Mouse (Mus musculus): ENCODE results near the gene Mup8. TPM values are rescaled to one million over a fixed set of nuclear protein-coding genes. Genes with fewer than 3 reads are reported as not detected.
"Not testable (repeated sequence)": the region's sequence is repeated elsewhere in the genome, so short reads cannot be mapped to it uniquely, and the experiment has no call there.

Mup8 gene
- polyA plus RNA-seq (2016; fragmentation: Nextera tagmentation; extraction: Ambion mirVana) = not detected in 2 replicates

- H3K27ac ChIP-seq; H3K36me3 ChIP-seq (replicated peaks); DNase-seq (ENCODE audit: extremely low spot score, low spot score); H3K9me3 ChIP-seq; H3K27me3 ChIP-seq (ENCODE audit: poor library complexity, severe bottlenecking); H3K4me3 ChIP-seq; H3K4me1 ChIP-seq: not testable (repeated sequence)
- 93% methylated on average over 3 of the region's 3 CpGs for WGBS
Measured at GRCm38 (mm10) chr4:60222499-60222898, at the start of gene Mup8. Gene Mup8 (minus strand): TSS chr4:60222599.

GRCm38 (mm10) chr4:60265977-60266770 lies 43.8 kb upstream of the Mup8 start:
- DNase-seq (ENCODE audit: extremely low spot score, low spot score); H3K4me3 ChIP-seq; H3K27ac ChIP-seq; H3K36me3 ChIP-seq (replicated peaks); H3K4me1 ChIP-seq; H3K27me3 ChIP-seq (ENCODE audit: poor library complexity, severe bottlenecking): not testable (repeated sequence)
- WGBS = 83% methylated on average over 11 of the region's 11 CpGs
- peaks cover 14% of the 10 kb centered on the region for H3K9me3 ChIP-seq

GRCm38 (mm10) chr4:60262706-60263105 lies 40.3 kb upstream of the Mup8 start:
- H3K4me3 ChIP-seq; H3K27me3 ChIP-seq (ENCODE audit: poor library complexity, severe bottlenecking); DNase-seq (ENCODE audit: extremely low spot score, low spot score); H3K4me1 ChIP-seq; H3K36me3 ChIP-seq (replicated peaks); H3K27ac ChIP-seq: not testable (repeated sequence)
- peaks cover 13% of the 10 kb centered on the region for H3K9me3 ChIP-seq
- WGBS = 96% methylated on average over 3 of the region's 4 CpGs

Other genes with a start within 250 kb of the Mup8 start
- gene Mup7, start 152.1 kb downstream of the Mup8 start, polyA plus RNA-seq (2016; fragmentation: Nextera tagmentation; extraction: Ambion mirVana) = not detected in 2 replicates
- not detected in 2 replicates for gene Mup2, start 68.3 kb downstream of the Mup8 start, polyA plus RNA-seq (2016; fragmentation: Nextera tagmentation; extraction: Ambion mirVana)
- not detected in 2 replicates for gene Mup9, start 199.4 kb upstream of the Mup8 start, polyA plus RNA-seq (2016; fragmentation: Nextera tagmentation; extraction: Ambion mirVana)

Data from forebrain, embryonic 10.5 days (tissue).